Mouse (Mus musculus): ENCODE data around the gene Rnf217.

DNA sequence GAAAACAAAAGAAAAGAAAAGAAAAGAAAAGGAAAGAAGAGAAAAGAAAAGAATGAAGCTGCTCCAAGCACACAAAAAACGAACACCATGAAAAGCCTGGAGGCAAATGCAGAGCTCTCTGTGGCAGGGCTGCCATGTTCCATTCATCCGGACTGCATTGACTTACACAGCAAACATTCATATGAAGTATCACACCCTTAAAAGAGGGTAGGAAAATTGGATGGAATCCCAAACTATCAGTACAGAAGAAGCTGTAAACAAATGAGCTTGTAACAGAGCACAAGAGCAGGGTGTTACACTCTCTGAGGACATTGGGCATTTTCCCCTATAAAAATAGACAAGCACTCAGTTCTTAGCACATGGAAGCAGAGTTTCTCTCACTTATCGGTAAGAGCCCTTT is 71.8 kb downstream of the Rnf217 start:
- no peak for TF ChIP-seq POLR2A (IDR thresholded peaks at IDR 0.05; ENCODE audit: low read depth, low read length)
- TF ChIP-seq CTCF (IDR thresholded peaks at IDR 0.05; ENCODE audit: extremely low read depth, insufficient read depth, insufficient read length, insufficient replicate concordance): no peak

All from spleen, adult 2 months (tissue).